Mouse (Mus musculus): ENCODE measurements around the gene Slc6a21.

- TF ChIP-seq CTCF (IDR thresholded peaks at IDR 0.05; ENCODE audit: low read depth) (no peak), EP300 (optimal IDR thresholded peaks at IDR 0.05) (no peak)
These were observed 56.2 kb downstream of the Slc6a21 start, which contains the start of gene Trpm4 for GRCm38 (mm10) chr7:45333431-45333982.

All from stomach, postnatal 0 days (tissue).